Mouse (Mus musculus): ENCODE measurements around the gene Cd47. TPM values are rescaled to one million over a fixed set of nuclear protein-coding genes. Genes with fewer than 3 reads are reported as not detected.

Cd47 gene
- total RNA-seq, 2 experiments from 2014 or later: 53.2 to 55.3 TPM

- DNase-seq (ENCODE audit: low spot score in 2 of 2): no peak
Observed at GRCm38 (mm10) chr16:49943726-49944125, 143.4 kb downstream of the Cd47 start.

- DNase-seq (ENCODE audit: low spot score in 2 of 2): no peak
Observed at GRCm38 (mm10) chr16:49945084-49945483, 144.8 kb downstream of the Cd47 start.

- no peak for DNase-seq (ENCODE audit: low spot score in 2 of 2)
Observed at GRCm38 (mm10) chr16:49947049-49947448, 146.7 kb downstream of the Cd47 start.

- DNase-seq (ENCODE audit: low spot score in 2 of 2): no peak
Observed at GRCm38 (mm10) chr16:49947610-49948009, 147.3 kb downstream of the Cd47 start.

GRCm38 (mm10) chr16:49948287-49948686 is 148.0 kb downstream of the Cd47 start:
- DNase-seq (ENCODE audit: low spot score in 2 of 2): no peak

- no peak for DNase-seq (ENCODE audit: low spot score in 2 of 2)
Observed at GRCm38 (mm10) chr16:49949261-49949660, 148.9 kb downstream of the Cd47 start.

GRCm38 (mm10) chr16:49950340-49950739 is 150.0 kb downstream of the Cd47 start:
- DNase-seq (ENCODE audit: low spot score in 2 of 2): no peak

GRCm38 (mm10) chr16:49951288-49951691 is 151.0 kb downstream of the Cd47 start:
- no peak for DNase-seq (ENCODE audit: low spot score in 2 of 2)

GRCm38 (mm10) chr16:49951925-49952523 is 151.7 kb downstream of the Cd47 start:
- DNase-seq (ENCODE audit: low spot score in 2 of 2): no peak

- DNase-seq (ENCODE audit: low spot score in 2 of 2): no peak
Observed at GRCm38 (mm10) chr16:49953817-49954216, 153.5 kb downstream of the Cd47 start.

GRCm38 (mm10) chr16:49954909-49955308 is 154.6 kb downstream of the Cd47 start:
- DNase-seq (ENCODE audit: low spot score in 2 of 2): no peak

- DNase-seq (ENCODE audit: low spot score in 2 of 2): no peak
Observed at GRCm38 (mm10) chr16:49955325-49955724, 155.0 kb downstream of the Cd47 start.

GRCm38 (mm10) chr16:49955952-49956351 is 155.6 kb downstream of the Cd47 start:
- no peak for DNase-seq (ENCODE audit: low spot score in 2 of 2)

- DNase-seq (ENCODE audit: low spot score in 2 of 2): no peak
Observed at GRCm38 (mm10) chr16:49956531-49957302, 156.4 kb downstream of the Cd47 start.

- no peak for DNase-seq (ENCODE audit: low spot score in 2 of 2)
Observed at GRCm38 (mm10) chr16:49958900-49959436, 158.6 kb downstream of the Cd47 start.

GRCm38 (mm10) chr16:49962305-49962704 is 162.0 kb downstream of the Cd47 start:
- no peak for DNase-seq (ENCODE audit: low spot score in 2 of 2)

GRCm38 (mm10) chr16:49964321-49964986 is 164.1 kb downstream of the Cd47 start:
- no peak for DNase-seq (ENCODE audit: low spot score in 2 of 2)

Other genes starting within 250 kb of the Cd47 start
- 10 to 100 TPM; 10.1 to 12.6 TPM for gene Ift57, start 101.3 kb upstream of the Cd47 start, total RNA-seq (2021)